Mouse (Mus musculus) embryonic facial prominence, embryonic 11.5 days (tissue): ENCODE data around the gene Tigd3. TPM values are rescaled to one million over a fixed set of nuclear protein-coding genes. Genes with fewer than 3 reads are reported as not detected.

Experiments used
- ATAC-seq: fragments of 200-750 bp; cut with Nextera tagmentation; replicated peaks from 2 replicates; pipeline ENCODE4 v1.8.0; 2017; ENCODE audit warnings: low read depth; ENCODE audit not compliant: insufficient number of reproducible peaks, low FRiP score, low TSS enrichment
- DNase-seq: peaks from one replicate; pipeline ENCODE4 v3.0.0-alpha.2; 2015; ENCODE audit warnings: low spot score
- H3K27ac ChIP-seq: fragments of 300-500 bp; sonication (generic); replicated peaks from 2 replicates; pipeline ENCODE4 v1.5.1; 2014; ENCODE audit warnings: mild to moderate bottlenecking, low read depth, low read length, control low read depth
- H3K27me3 ChIP-seq: fragments of 300-500 bp; sonication (generic); 2 replicates; pipeline ENCODE4 v1.6.1; 2014; ENCODE audit warnings: mild to moderate bottlenecking, low read length, moderate library complexity, mixed read lengths; ENCODE audit not compliant: control insufficient read depth, insufficient read depth
- H3K36me3 ChIP-seq: fragments of 300-500 bp; sonication (generic); replicated peaks from 2 replicates; pipeline ENCODE4 v1.6.1; 2014; ENCODE audit warnings: low read depth, mild to moderate bottlenecking, low read length, moderate library complexity, mixed read lengths; ENCODE audit not compliant: control insufficient read depth, insufficient read depth
- H3K4me1 ChIP-seq: fragments of 300-500 bp; sonication (generic); 2 replicates; pipeline ENCODE4 v1.6.1; 2014; ENCODE audit warnings: low read length, mixed read lengths; ENCODE audit not compliant: control insufficient read depth, insufficient read depth
- H3K4me2 ChIP-seq: fragments of 300-500 bp; sonication (generic); 2 replicates; pipeline ENCODE4 v1.6.1; 2014; ENCODE audit warnings: low read depth, mild to moderate bottlenecking, control low read depth, low read length, moderate library complexity
- H3K4me3 ChIP-seq: fragments of 300-500 bp; sonication (generic); 2 replicates; pipeline ENCODE4 v1.5.1; 2014; ENCODE audit warnings: low read depth, low read length, control low read depth
- H3K9ac ChIP-seq: fragments of 300-500 bp; sonication (generic); replicated peaks from 2 replicates; pipeline ENCODE4 v1.6.1; 2014; ENCODE audit warnings: mild to moderate bottlenecking, control low read depth, low read length
- H3K9me3 ChIP-seq: fragments of 300-500 bp; sonication (generic); replicated peaks from 2 replicates; pipeline ENCODE4 v1.6.1; 2016; ENCODE audit warnings: mild to moderate bottlenecking, low read length, inconsistent platforms, mixed read lengths; ENCODE audit not compliant: control insufficient read depth
- WGBS: fragments of 180-500 bp; shearing (Covaris S2); extraction: QIAGEN DNeasy Blood & Tissue Kit; methylation state at CpG from one replicate; pipeline ENCODE4 v1.1.7; 2014; 5-methylcytosine and 5-hydroxymethylcytosine counted together
- polyA plus RNA-seq: library from polyadenylated mRNA; unstranded; fragments of >200 nt; fragmentation: Nextera tagmentation; extraction: Ambion mirVana; gene quantifications from 2 replicates; pipeline ENCODE4 v1.2.1, GENCODE M21; 2014

The Tigd3 gene
- polyA plus RNA-seq, 1 experiment from 2014 or later, result 4.3 TPM

- H3K4me1 ChIP-seq, result no peaks in the 10 kb centered on the region
- WGBS, result 78% methylated on average over 21 of the region's 21 CpGs
- H3K27me3 ChIP-seq, result no peaks in the 10 kb centered on the region
- DNase-seq, result no peak
- no peaks in the 10 kb centered on the region; the same call in none of the 2 replicates for H3K36me3 ChIP-seq
- H3K27ac ChIP-seq, result no peak overlapping the region
- H3K9ac ChIP-seq, result no peak overlapping the region
- no peak overlapping the region for H3K4me2 ChIP-seq
- H3K9me3 ChIP-seq, result no peaks in the 10 kb centered on the region
- H3K4me3 ChIP-seq, result no peak overlapping the region
- ATAC-seq, result no peak
Measured at GRCm38 (mm10) chr19:5937095-5937835, 43.3 kb upstream of the Tigd3 start.

GRCm38 (mm10) chr19:5935691-5936090 lies 41.7 kb upstream of the Tigd3 start:
- Histone ChIP-seq H3K9me3 (no peaks in the 10 kb centered on the region), H3K4me2 (no peak overlapping the region), H3K36me3 (no peaks in the 10 kb centered on the region; the same call in 1 of the 2 replicates), H3K27me3 (no peaks in the 10 kb centered on the region), H3K4me3 (no peak overlapping the region), H3K27ac (no peak overlapping the region), H3K9ac (no peak overlapping the region), H3K4me1 (no peaks in the 10 kb centered on the region)
- ATAC-seq (no peak), DNase-seq (no peak)
- 75% methylated on average over 5 of the region's 5 CpGs for WGBS

DNA sequence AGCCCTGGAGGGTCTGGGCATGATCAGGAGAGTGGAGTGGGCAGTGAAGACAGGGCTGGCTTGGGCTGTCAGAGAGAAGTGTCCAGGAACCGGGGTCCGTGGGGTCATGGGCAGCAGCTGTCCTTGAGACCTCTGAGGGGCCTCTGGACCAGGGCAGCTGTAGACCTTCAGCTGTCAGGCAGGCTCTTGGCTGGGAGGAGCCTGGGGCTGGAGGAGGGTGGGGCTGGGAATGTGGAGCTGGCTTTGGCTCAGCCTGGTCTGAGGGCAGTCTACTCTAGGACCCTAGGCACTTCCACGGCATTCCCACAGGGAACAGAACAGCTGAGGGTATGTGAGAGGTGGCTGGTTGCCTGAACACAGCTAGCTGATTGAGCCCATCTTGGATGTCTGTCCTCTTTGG lies 41.3 kb upstream of the Tigd3 start:
- H3K36me3 ChIP-seq, result no peaks in the 10 kb centered on the region; the same call in 1 of the 2 replicates
- H3K27ac ChIP-seq, result no peak overlapping the region
- no peak overlapping the region for H3K4me2 ChIP-seq
- 0 out of 2 replicates have a peak, but pooled peaks have one; percentile 34 for ATAC-seq
- H3K4me1 ChIP-seq, result no peaks in the 10 kb centered on the region
- H3K4me3 ChIP-seq, result no peak overlapping the region
- H3K9ac ChIP-seq, result no peak overlapping the region
- DNase-seq, result no peak
- no peaks in the 10 kb centered on the region for H3K27me3 ChIP-seq
- H3K9me3 ChIP-seq, result no peaks in the 10 kb centered on the region
- 55% methylated on average over 3 of the region's 3 CpGs for WGBS

DNA sequence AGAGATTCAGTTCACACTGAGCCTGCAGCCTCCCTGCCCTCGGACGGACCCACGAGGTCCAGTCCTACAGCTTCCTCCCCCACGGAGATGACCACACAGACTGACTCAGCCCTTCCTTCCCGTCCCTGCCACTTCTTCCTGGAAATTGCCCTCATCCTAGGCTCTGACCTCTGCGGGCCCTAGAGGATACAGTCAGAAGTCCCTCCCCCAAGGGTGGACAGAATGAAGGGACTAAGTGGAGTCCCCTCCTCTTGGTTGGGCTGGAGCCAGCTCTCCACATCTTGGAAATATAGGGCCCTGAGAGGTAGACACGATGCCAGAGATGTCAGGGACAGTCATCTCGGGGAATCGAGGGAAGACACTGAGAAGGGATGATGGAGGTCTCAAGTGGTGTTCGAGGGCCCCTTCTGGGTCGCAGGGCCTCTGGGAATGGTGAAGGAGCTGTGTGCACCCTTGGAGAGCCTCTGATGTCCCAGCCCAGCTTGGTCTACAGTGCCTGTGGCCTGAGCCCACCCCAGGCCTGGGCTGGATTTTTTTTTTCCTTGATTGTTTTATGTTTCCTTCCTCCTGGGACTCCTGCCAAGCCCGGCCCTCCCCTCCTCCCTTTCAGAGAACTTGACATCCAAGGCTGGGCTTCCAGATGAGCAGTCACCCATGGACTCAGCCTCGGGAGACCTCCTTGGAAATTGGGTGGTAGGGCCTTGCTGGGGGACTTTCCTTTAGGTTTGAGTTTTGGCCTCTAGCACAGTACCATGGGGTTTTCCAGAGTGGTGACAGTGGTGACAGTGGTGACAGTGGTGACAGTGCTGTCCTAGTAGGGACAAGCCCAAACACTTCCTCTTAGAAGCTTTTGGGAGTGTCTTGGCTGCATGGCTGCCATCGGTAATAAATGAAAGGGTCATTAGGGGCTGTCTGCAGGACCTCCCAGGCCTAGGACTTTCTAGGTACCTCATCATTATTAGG lies 36.0 kb upstream of the Tigd3 start:
- WGBS, result 78% methylated on average over 14 of the region's 14 CpGs

DNA sequence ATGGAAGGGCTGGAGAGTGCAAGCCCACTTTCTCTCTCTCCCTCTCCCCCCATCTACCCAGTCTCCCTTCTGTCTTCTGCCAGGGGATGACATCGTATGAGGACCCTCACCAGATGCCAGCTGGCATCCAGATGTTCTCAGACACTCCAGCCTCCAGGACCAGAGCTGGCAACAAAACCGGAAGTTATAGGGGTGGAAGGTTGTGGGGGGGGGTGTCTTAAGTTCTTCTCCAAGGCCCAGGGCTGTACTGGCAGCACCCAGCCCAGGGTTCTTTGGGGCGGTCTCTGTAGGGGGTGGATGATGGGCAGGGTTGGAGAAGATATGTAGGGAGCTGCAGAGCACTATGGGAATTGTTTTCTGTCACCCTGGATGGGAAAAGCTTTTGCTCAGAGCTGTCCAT lies 34.6 kb upstream of the Tigd3 start:
- whole genome bisulfite sequencing, result 58% methylated on average over 3 of the region's 3 CpGs
- H3K36me3 ChIP-seq, result no peaks in the 10 kb centered on the region
- DNase-seq (peak; percentile 25), ATAC-seq (no peak)
- no peak overlapping the region for H3K4me3 ChIP-seq
- no peak overlapping the region for H3K9ac ChIP-seq
- no peak overlapping the region for H3K27ac ChIP-seq
- peaks cover 4% of the 10 kb centered on the region; the same call in 1 of the 2 replicates for H3K27me3 ChIP-seq
- H3K4me2 ChIP-seq, result no peak overlapping the region
- H3K4me1 ChIP-seq, result no peaks in the 10 kb centered on the region; the same call in 1 of the 2 replicates
- no peaks in the 10 kb centered on the region for H3K9me3 ChIP-seq

More for the DNA sequence above, 36.0 kb upstream of the Tigd3 start:
- Histone ChIP-seq H3K27ac (no peak overlapping the region), H3K4me3 (no peak overlapping the region), H3K36me3 (no peaks in the 10 kb centered on the region), H3K9ac (no peak overlapping the region), H3K9me3 (no peaks in the 10 kb centered on the region), H3K4me2 (no peak overlapping the region), H3K4me1 (no peaks in the 10 kb centered on the region; the same call in 1 of the 2 replicates), H3K27me3 (peaks cover 4% of the 10 kb centered on the region; the same call in 1 of the 2 replicates)
- ATAC-seq, result no peak
- no peak for DNase-seq

DNA sequence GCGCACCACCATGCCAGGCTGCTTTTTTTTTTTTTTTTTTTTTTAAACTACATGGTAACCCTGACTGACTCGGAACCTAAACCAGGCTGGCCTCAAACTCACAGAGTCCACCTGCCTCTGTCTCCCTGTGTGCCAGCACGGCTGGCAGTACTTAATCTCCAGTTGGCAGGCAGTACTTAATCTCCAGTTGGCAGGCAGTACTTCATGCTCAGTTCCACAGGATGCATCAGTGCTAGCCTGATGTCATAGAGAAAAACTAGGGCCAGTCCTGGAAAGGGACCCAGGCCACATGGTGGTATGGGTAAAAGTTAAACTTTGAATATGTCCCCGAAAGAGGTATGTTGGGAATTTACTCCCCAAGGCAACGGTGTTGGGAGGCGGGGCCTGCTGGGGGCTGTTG lies 34.2 kb upstream of the Tigd3 start:
- no peaks in the 10 kb centered on the region for H3K9me3 ChIP-seq
- H3K9ac ChIP-seq, result no peak overlapping the region
- H3K36me3 ChIP-seq, result no peaks in the 10 kb centered on the region
- no peak overlapping the region for H3K4me2 ChIP-seq
- DNase-seq, result no peak
- no peak overlapping the region for H3K27ac ChIP-seq
- no peaks in the 10 kb centered on the region; the same call in 1 of the 2 replicates for H3K4me1 ChIP-seq
- 67% methylated on average over 6 of the region's 6 CpGs for WGBS
- no peak for ATAC-seq
- no peak overlapping the region for H3K4me3 ChIP-seq
- peaks cover 4% of the 10 kb centered on the region; the same call in 1 of the 2 replicates for H3K27me3 ChIP-seq

GRCm38 (mm10) chr19:5927532-5927931 lies 33.6 kb upstream of the Tigd3 start:
- Histone ChIP-seq H3K4me3 (no peak overlapping the region), H3K9me3 (no peaks in the 10 kb centered on the region), H3K36me3 (no peaks in the 10 kb centered on the region), H3K4me2 (no peak overlapping the region), H3K9ac (no peak overlapping the region), H3K27ac (no peak overlapping the region), H3K4me1 (no peaks in the 10 kb centered on the region; the same call in 1 of the 2 replicates), H3K27me3 (peaks cover 4% of the 10 kb centered on the region; the same call in 1 of the 2 replicates)
- ATAC-seq (no peak), DNase-seq (no peak)
- 60% methylated on average over 8 of the region's 8 CpGs for WGBS
